Mouse (Mus musculus): Measurements from ENCODE around the gene Entpd6.

Entpd6 gene

GRCm38 (mm10) chr2:150786251-150787180 lies 37.7 kb downstream of the Entpd6 start, which contains the start of gene Pygb:
Pygb (plus strand) TSS chr2:150786735.
- DNase-seq (ENCODE audit: extremely low spot score, low read depth, low spot score): peak; percentile 73

- DNase-seq (ENCODE audit: extremely low spot score, low read depth, low spot score): no peak
Measured at GRCm38 (mm10) chr2:150787234-150787771, 38.5 kb downstream of the Entpd6 start.

- no peak for DNase-seq (ENCODE audit: extremely low spot score, low read depth, low spot score)
Measured at GRCm38 (mm10) chr2:150788768-150789550, 40.1 kb downstream of the Entpd6 start.

GRCm38 (mm10) chr2:150793320-150793719 lies 44.5 kb downstream of the Entpd6 start:
- DNase-seq (ENCODE audit: extremely low spot score, low read depth, low spot score): no peak

- DNase-seq (ENCODE audit: extremely low spot score, low read depth, low spot score): no peak
Measured at GRCm38 (mm10) chr2:150798084-150798483, 49.2 kb downstream of the Entpd6 start.

GRCm38 (mm10) chr2:150800616-150801015 lies 51.8 kb downstream of the Entpd6 start:
- no peak for DNase-seq (ENCODE audit: extremely low spot score, low read depth, low spot score)

- DNase-seq (ENCODE audit: extremely low spot score, low read depth, low spot score): no peak
Measured at GRCm38 (mm10) chr2:150803035-150803434, 54.2 kb downstream of the Entpd6 start.

- no peak for DNase-seq (ENCODE audit: extremely low spot score, low read depth, low spot score)
Measured at GRCm38 (mm10) chr2:150808381-150808780, 59.5 kb downstream of the Entpd6 start.

GRCm38 (mm10) chr2:150808812-150809211 lies 60.0 kb downstream of the Entpd6 start:
- no peak for DNase-seq (ENCODE audit: extremely low spot score, low read depth, low spot score)

- DNase-seq (ENCODE audit: extremely low spot score, low read depth, low spot score): no peak
Measured at GRCm38 (mm10) chr2:150810603-150811002, 61.8 kb downstream of the Entpd6 start.

GRCm38 (mm10) chr2:150812816-150813215 lies 64.0 kb downstream of the Entpd6 start:
- no peak for DNase-seq (ENCODE audit: extremely low spot score, low read depth, low spot score)

GRCm38 (mm10) chr2:150816676-150817402 lies 68.0 kb downstream of the Entpd6 start:
- DNase-seq (ENCODE audit: extremely low spot score, low read depth, low spot score): no peak

- no peak for DNase-seq (ENCODE audit: extremely low spot score, low read depth, low spot score)
Measured at GRCm38 (mm10) chr2:150818742-150819141, 69.9 kb downstream of the Entpd6 start.

GRCm38 (mm10) chr2:150820720-150821119 lies 71.9 kb downstream of the Entpd6 start:
- DNase-seq (ENCODE audit: extremely low spot score, low read depth, low spot score): no peak

All from hindlimb bud, embryonic 11.5 days (tissue).